Mouse (Mus musculus): ENCODE results near the gene Hivep1.

The Hivep1 gene

DNA sequence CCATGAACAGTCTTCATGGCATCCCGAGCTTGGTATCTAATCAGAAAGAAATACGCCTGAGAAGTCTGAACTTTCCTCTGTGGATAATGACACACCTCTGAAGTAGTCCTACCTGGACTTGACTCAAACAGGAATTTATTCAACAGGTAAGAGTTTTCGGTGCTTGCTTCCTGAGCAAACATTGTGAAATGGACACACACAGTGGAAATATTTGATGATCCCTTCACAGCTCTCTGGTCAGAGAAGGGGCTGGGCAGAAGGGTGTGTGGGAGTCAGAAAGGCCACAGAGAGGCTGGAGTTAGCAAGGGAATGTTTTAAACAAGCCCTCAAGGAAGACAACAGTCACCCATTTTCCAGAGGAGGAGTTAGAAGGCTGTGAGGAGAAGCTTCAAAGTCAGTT is 186.7 kb downstream of the Hivep1 start:
- DNase-seq, result no peak

DNA sequence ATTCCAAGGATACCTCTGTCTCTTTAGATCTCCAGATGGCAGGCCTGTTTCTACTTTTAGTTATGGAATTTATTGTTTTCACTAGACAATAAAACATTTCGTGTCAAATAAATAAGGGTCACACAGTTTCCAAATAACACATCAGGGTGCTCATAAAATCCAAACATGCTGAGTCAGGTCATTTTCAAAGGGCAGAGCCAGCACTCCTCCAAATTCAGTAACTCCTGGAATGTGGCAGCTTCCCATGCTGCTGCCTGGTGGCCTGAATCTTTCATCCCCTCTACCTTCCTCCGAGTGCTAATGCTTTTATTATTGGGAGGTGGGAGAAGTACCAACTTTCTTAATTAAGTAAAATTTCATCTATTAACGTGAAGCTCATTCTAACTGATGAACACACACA is 190.3 kb downstream of the Hivep1 start:
- no peak for DNase-seq
